ENCODE assay signal across 10 mouse cellular contexts in genomic region chr9:123150241-123151020, GRCm38 (mm10). TPM values are rescaled to one million over a fixed set of nuclear protein-coding genes. Genes with fewer than 3 reads are reported as not detected.
DNase-seq lines count a peak whose midpoint lies in the region; ATAC-seq lines count a peak whose summit lies in the region.
"Had no signal": no experiment of that assay in that cellular context is flagged by ENCODE, and none has a peak within 500 bp of the region (broad histone marks: within the 10 kb centered on the region; RNA-seq: fewer than 3 reads in every experiment).

Gene Clec3b (plus strand): TSS chr9:123150946.

- DNase-seq in ovary, adult 18-20 months (ENCODE audit: low spot score) = peak; percentile 13
- no peak for DNase-seq in ovary, postnatal 10 days (ENCODE audit: low spot score)
- DNase-seq in cerebellum, postnatal 10 days = peak; percentile 59 to 69
- DNase-seq in kidney, postnatal 10 days = peak; percentile 63
- DNase-seq in ovary, postnatal 36 days (ENCODE audit: low spot score) = peak; percentile 40
- DNase-seq in thymus, adult 18-20 months = no peak

- H3K4me1 ChIP-seq in forebrain, embryonic 13.5 days = no peaks in the 10 kb centered on the region
- H3K4me1 ChIP-seq: liver, embryonic 15.5 days had no signal

- H3K4me3 ChIP-seq in forebrain, embryonic 13.5 days = no peak within 1 kb of the TSS
- H3K4me3 ChIP-seq: erythroblast, embryonic 14.5 days; liver, embryonic 15.5 days had no signal

- H3K27ac ChIP-seq in forebrain, embryonic 13.5 days = no peak within 1 kb of the TSS
- H3K27ac ChIP-seq: liver, embryonic 15.5 days had no signal

- no peaks in the 10 kb centered on the region for H3K36me3 ChIP-seq in forebrain, embryonic 13.5 days (ENCODE audit: poor library complexity, severe bottlenecking)
- H3K36me3 ChIP-seq: liver, embryonic 15.5 days had no signal

- H3K4me2 ChIP-seq in forebrain, embryonic 13.5 days = no peak within 1 kb of the TSS
- H3K4me2 ChIP-seq: liver, embryonic 15.5 days had no signal

- no peaks in the 10 kb centered on the region for H3K27me3 ChIP-seq in forebrain, embryonic 13.5 days
- H3K27me3 ChIP-seq: liver, embryonic 15.5 days had no signal

- H3K9ac ChIP-seq in forebrain, embryonic 13.5 days = no peak within 1 kb of the TSS
- H3K9ac ChIP-seq: liver, embryonic 15.5 days had no signal

- H3K9me3 ChIP-seq in forebrain, embryonic 13.5 days (replicated peaks) = no peaks in the 10 kb centered on the region
- H3K9me3 ChIP-seq: liver, embryonic 15.5 days had no signal

- WGBS in forebrain, embryonic 13.5 days = 87% methylated on average over 5 of the region's 5 CpGs

- no peak for ATAC-seq in CD4-positive, CD25-positive, alpha-beta regulatory T cell, adult 4 months
- ATAC-seq in forebrain, embryonic 13.5 days = no peak

RNA-seq across cellular contexts. Expression of gene Clec3b, which starts in this region (rescaled TPM):
- polyA plus RNA-seq in CD4-positive, CD25-positive, alpha-beta regulatory T cell, adult 4 months (2017; shearing (Covaris generic)) = not detected
- 0.17 TPM in 1 of 2 replicates, not detected in the other for polyA plus RNA-seq in forebrain, embryonic 13.5 days (2015; fragmentation: Nextera tagmentation; extraction: Ambion mirVana)
- polyA plus RNA-seq: erythroblast, embryonic 14.5 days; liver, embryonic 15.5 days had no signal

Comparison
In these comparisons a context has a peak if more than half of its experiments do, and no peak if none do; other contexts are left out.
1. DNase-seq: peak in ovary, adult 18-20 months (single experiment), cerebellum, postnatal 10 days (2 of 2), kidney, postnatal 10 days (single experiment) and ovary, postnatal 36 days (single experiment); none in ovary, postnatal 10 days (single experiment) and thymus, adult 18-20 months (0 of 2).